ENCODE assay signal across 8 mouse cellular contexts in the genomic region with DNA sequence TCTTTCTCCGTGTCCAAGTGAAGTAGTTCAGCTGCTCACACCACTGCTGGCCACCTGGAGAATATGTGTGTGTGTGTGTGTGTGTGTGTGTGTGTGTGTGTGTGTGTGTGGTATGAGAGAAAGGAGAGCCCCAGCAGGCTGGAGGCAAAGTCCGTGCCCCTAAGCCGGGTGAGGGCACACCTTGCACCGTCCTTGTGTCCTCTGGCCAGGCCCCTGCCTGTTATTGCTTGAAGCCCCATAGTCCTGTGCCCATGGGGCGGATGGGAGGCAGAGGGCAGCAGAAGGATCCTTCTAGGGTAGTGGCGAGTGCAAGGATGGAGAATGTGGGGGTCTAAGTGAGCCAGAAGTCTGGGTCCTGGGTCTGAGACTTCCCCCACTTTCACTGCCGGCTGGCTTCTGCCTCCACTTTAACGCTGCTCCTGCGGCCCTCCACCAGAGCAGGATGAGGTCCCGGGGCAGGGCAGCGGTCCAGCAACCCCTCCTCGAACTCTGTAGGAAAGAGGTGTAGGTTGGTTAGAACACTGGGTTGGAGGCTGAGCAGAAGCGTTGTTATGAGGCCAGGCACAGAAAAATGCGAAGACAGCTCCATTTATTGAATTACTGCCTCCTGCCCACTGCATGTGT. TPM values are rescaled to one million over a fixed set of nuclear protein-coding genes. Genes with fewer than 3 reads are reported as not detected.
DNase-seq lines count a peak whose midpoint lies in the region; ATAC-seq and TF ChIP-seq lines count a peak whose summit lies in the region.

No protein-coding gene starts in this region.

- ATAC-seq in megakaryocyte, adult 5-6 weeks (ENCODE audit: poor library complexity, severe bottlenecking): no peak
- no peak for ATAC-seq in forebrain, embryonic 11.5 days (replicated peaks; ENCODE audit: low FRiP score)
- ATAC-seq in intestine, postnatal 0 days: peak; percentile 12; the same call in 1 of the 2 replicates
- no peak for ATAC-seq in lung, embryonic 16.5 days (ENCODE audit: low read depth)

- 0 out of 2 replicates have a peak overlapping the region, but pooled peaks have one; percentile 21 for H3K4me2 ChIP-seq in forebrain, embryonic 11.5 days (ENCODE audit: low read depth, low read length, severe bottlenecking)
- peak overlapping the region; percentile 70 for H3K4me2 ChIP-seq in intestine, postnatal 0 days (replicated peaks; ENCODE audit: low read depth)
- H3K4me2 ChIP-seq in lung, embryonic 16.5 days (ENCODE audit: low read depth, low read length): peak overlapping the region; percentile 62

- H3K27me3 ChIP-seq in megakaryocyte, embryonic 14.5 days (replicated peaks): no peaks in the 10 kb centered on the region
- peaks cover 49% of the 10 kb centered on the region for H3K27me3 ChIP-seq in forebrain, embryonic 11.5 days (ENCODE audit: control insufficient read depth, insufficient read depth, low read length)
- no peaks in the 10 kb centered on the region; the same call in 1 of the 2 replicates for H3K27me3 ChIP-seq in intestine, postnatal 0 days (replicated peaks; ENCODE audit: control insufficient read depth, insufficient read depth, low read length)
- no peaks in the 10 kb centered on the region for H3K27me3 ChIP-seq in lung, embryonic 16.5 days (ENCODE audit: control insufficient read depth, insufficient read depth, low read depth, low read length)

- DNase-seq in forebrain, embryonic 11.5 days (ENCODE audit: low spot score): no peak
- no peak for DNase-seq in embryo, embryonic 10 days (ENCODE audit: low spot score)
- no peak for DNase-seq in left cerebral cortex, postnatal 25 days (ENCODE audit: low spot score in 2 of 2)
- no peak for DNase-seq in layer of hippocampus, adult 18-20 months (ENCODE audit: low spot score in 2 of 2)

- TF ChIP-seq CTCF in intestine, postnatal 0 days (IDR thresholded peaks at IDR 0.05; ENCODE audit: low read depth): no peak

- H3K27ac ChIP-seq in forebrain, embryonic 11.5 days (ENCODE audit: low read depth, low read length): no peak overlapping the region
- peak overlapping the region; percentile 62 for H3K27ac ChIP-seq in intestine, postnatal 0 days (ENCODE audit: low read depth, low read length)
- peak overlapping the region; percentile 98 for H3K27ac ChIP-seq in lung, embryonic 16.5 days (ENCODE audit: low read length)

- H3K9me3 ChIP-seq in megakaryocyte, embryonic 14.5 days: no peaks in the 10 kb centered on the region
- no peaks in the 10 kb centered on the region for H3K9me3 ChIP-seq in forebrain, embryonic 11.5 days (ENCODE audit: control insufficient read depth, low read length)
- no peaks in the 10 kb centered on the region for H3K9me3 ChIP-seq in intestine, postnatal 0 days (ENCODE audit: control insufficient read depth)
- no peaks in the 10 kb centered on the region for H3K9me3 ChIP-seq in lung, embryonic 16.5 days (ENCODE audit: control insufficient read depth, low read length)

- intact Hi-C loops in left cerebral cortex, postnatal 25 days (cut with DNase I): no loop called here

- WGBS in forebrain, embryonic 11.5 days: 14% methylated on average over 14 of the region's 14 CpGs
- WGBS in intestine, postnatal 0 days: 22% methylated on average over 14 of the region's 14 CpGs
- WGBS in lung, embryonic 16.5 days: 20% methylated on average over 14 of the region's 14 CpGs

- H3K4me3 ChIP-seq in megakaryocyte, embryonic 14.5 days (replicated peaks): peak overlapping the region; percentile 84
- H3K4me3 ChIP-seq in forebrain, embryonic 11.5 days (ENCODE audit: low read depth, low read length): no peak overlapping the region
- H3K4me3 ChIP-seq in intestine, postnatal 0 days (ENCODE audit: low read depth, low read length): peak overlapping the region; percentile 28
- peak overlapping the region; percentile 39 for H3K4me3 ChIP-seq in lung, embryonic 16.5 days (ENCODE audit: low read length)

- no peak overlapping the region; the same call in 1 of the 2 replicates for H3K9ac ChIP-seq in forebrain, embryonic 11.5 days (ENCODE audit: low read length)
- H3K9ac ChIP-seq in intestine, postnatal 0 days (ENCODE audit: low read depth, low read length): 0 out of 2 replicates have a peak overlapping the region, but pooled peaks have one; percentile 27
- peak overlapping the region; percentile 67 for H3K9ac ChIP-seq in lung, embryonic 16.5 days (ENCODE audit: low read length)

- peaks cover 70% of the 10 kb centered on the region for H3K4me1 ChIP-seq in megakaryocyte, embryonic 14.5 days
- peaks cover 17% of the 10 kb centered on the region for H3K4me1 ChIP-seq in forebrain, embryonic 11.5 days (replicated peaks; ENCODE audit: control insufficient read depth, insufficient read depth, low read length)
- H3K4me1 ChIP-seq in intestine, postnatal 0 days (replicated peaks; ENCODE audit: control insufficient read depth, insufficient read depth, low read length): no peaks in the 10 kb centered on the region; the same call in 1 of the 2 replicates
- peaks cover 51% of the 10 kb centered on the region for H3K4me1 ChIP-seq in lung, embryonic 16.5 days (replicated peaks; ENCODE audit: control insufficient read depth, insufficient read depth, low read length)

- peaks cover 81% of the 10 kb centered on the region for H3K36me3 ChIP-seq in megakaryocyte, embryonic 14.5 days (replicated peaks; ENCODE audit: low read length)
- H3K36me3 ChIP-seq in forebrain, embryonic 11.5 days (ENCODE audit: control insufficient read depth, insufficient read depth, low read length): no peaks in the 10 kb centered on the region
- peaks cover 27% of the 10 kb centered on the region for H3K36me3 ChIP-seq in intestine, postnatal 0 days (ENCODE audit: control insufficient read depth, insufficient read depth)
- peaks cover 23% of the 10 kb centered on the region for H3K36me3 ChIP-seq in lung, embryonic 16.5 days (ENCODE audit: control insufficient read depth, insufficient read depth, low read length)

RNA-seq across cellular contexts. Expression of gene Nemp1, which starts 5.3 kb away (rescaled TPM):
- polyA plus RNA-seq in megakaryocyte, embryonic 14.5 days (2012; ENCODE audit: insufficient read depth, low replicate concordance): 1.5 TPM in 1 of 2 replicates, not detected in the other
- 15.2 and 18.4 TPM in 2 replicates for total RNA-seq in megakaryocyte, adult 5-6 weeks (2015)
- total RNA-seq in megakaryocyte, adult 5-6 weeks (2017): 17.0 and 17.5 TPM in 2 replicates
- polyA plus RNA-seq in forebrain, embryonic 11.5 days (2014; fragmentation: Nextera tagmentation; extraction: Ambion mirVana): 12.0 and 12.2 TPM in 2 replicates
- 2.9 and 3.2 TPM in 2 replicates for polyA plus RNA-seq in intestine, postnatal 0 days (2015; fragmentation: Nextera tagmentation; extraction: Ambion mirVana)
- 12.6 and 13.2 TPM in 2 replicates for polyA plus RNA-seq in lung, embryonic 16.5 days (2015; fragmentation: Nextera tagmentation; extraction: Ambion mirVana)
- 1 to 10 TPM; 3.6 to 3.9 TPM for total RNA-seq in left cerebral cortex, postnatal 25 days (2021)
- total RNA-seq in layer of hippocampus, adult 18-20 months (2021): 1 to 10 TPM; 6.6 to 6.7 TPM

RNA-seq across cellular contexts. Expression of gene Nab2, which starts 7.0 kb away (rescaled TPM):
- 19.1 and 21.3 TPM in 2 replicates for polyA plus RNA-seq in megakaryocyte, embryonic 14.5 days (2012; ENCODE audit: insufficient read depth, low replicate concordance)
- 2.0 and 2.6 TPM in 2 replicates for total RNA-seq in megakaryocyte, adult 5-6 weeks (2015)
- 2.3 and 2.4 TPM in 2 replicates for total RNA-seq in megakaryocyte, adult 5-6 weeks (2017)
- polyA plus RNA-seq in forebrain, embryonic 11.5 days (2014; fragmentation: Nextera tagmentation; extraction: Ambion mirVana): 4.9 and 5.5 TPM in 2 replicates
- polyA plus RNA-seq in intestine, postnatal 0 days (2015; fragmentation: Nextera tagmentation; extraction: Ambion mirVana): 3.9 and 4.2 TPM in 2 replicates
- 16.2 and 17.9 TPM in 2 replicates for polyA plus RNA-seq in lung, embryonic 16.5 days (2015; fragmentation: Nextera tagmentation; extraction: Ambion mirVana)
- total RNA-seq in left cerebral cortex, postnatal 25 days (2021): 10 to 100 TPM; 40.2 to 43.9 TPM
- total RNA-seq in layer of hippocampus, adult 18-20 months (2021): 10 to 100 TPM; 54.8 to 55.6 TPM

RNA-seq across cellular contexts. Expression of gene Stat6, which starts 18.6 kb away (rescaled TPM):
- polyA plus RNA-seq in megakaryocyte, embryonic 14.5 days (2012; ENCODE audit: insufficient read depth, low replicate concordance): 33.8 and 70.6 TPM in 2 replicates
- 82.5 and 89.6 TPM in 2 replicates for total RNA-seq in megakaryocyte, adult 5-6 weeks (2015)
- 120 and 128 TPM in 2 replicates for total RNA-seq in megakaryocyte, adult 5-6 weeks (2017)
- 6.8 and 7.8 TPM in 2 replicates for polyA plus RNA-seq in forebrain, embryonic 11.5 days (2014; fragmentation: Nextera tagmentation; extraction: Ambion mirVana)
- polyA plus RNA-seq in intestine, postnatal 0 days (2015; fragmentation: Nextera tagmentation; extraction: Ambion mirVana): 27.1 and 29.2 TPM in 2 replicates
- polyA plus RNA-seq in lung, embryonic 16.5 days (2015; fragmentation: Nextera tagmentation; extraction: Ambion mirVana): 47.4 and 49.2 TPM in 2 replicates
- total RNA-seq in left cerebral cortex, postnatal 25 days (2021): 10 to 100 TPM in 1 of 2 experiments, 1 to 10 TPM in 1; 8.8 to 10.2 TPM
- 1 to 10 TPM; 5.7 to 7.3 TPM for total RNA-seq in layer of hippocampus, adult 18-20 months (2021)

RNA-seq across cellular contexts. Expression of gene Lrp1, which starts 40.5 kb away (rescaled TPM):
- 10.2 and 208 TPM in 2 replicates for polyA plus RNA-seq in megakaryocyte, embryonic 14.5 days (2012; ENCODE audit: insufficient read depth, low replicate concordance)
- total RNA-seq in megakaryocyte, adult 5-6 weeks (2015): 85.5 and 104 TPM in 2 replicates
- total RNA-seq in megakaryocyte, adult 5-6 weeks (2017): 62.4 and 72.2 TPM in 2 replicates
- polyA plus RNA-seq in forebrain, embryonic 11.5 days (2014; fragmentation: Nextera tagmentation; extraction: Ambion mirVana): 71.2 and 75.0 TPM in 2 replicates
- polyA plus RNA-seq in intestine, postnatal 0 days (2015; fragmentation: Nextera tagmentation; extraction: Ambion mirVana): 28.9 and 33.4 TPM in 2 replicates
- 78.9 and 83.6 TPM in 2 replicates for polyA plus RNA-seq in lung, embryonic 16.5 days (2015; fragmentation: Nextera tagmentation; extraction: Ambion mirVana)
- 100 to 1,000 TPM; 277 to 285 TPM for total RNA-seq in left cerebral cortex, postnatal 25 days (2021)
- 100 to 1,000 TPM; 284 to 294 TPM for total RNA-seq in layer of hippocampus, adult 18-20 months (2021)

RNA-seq across cellular contexts. Expression of gene Myo1a, which starts 43.6 kb away (rescaled TPM):
- 0.04 TPM in 1 of 2 replicates, not detected in the other for polyA plus RNA-seq in megakaryocyte, embryonic 14.5 days (2012; ENCODE audit: insufficient read depth, low replicate concordance)
- total RNA-seq in megakaryocyte, adult 5-6 weeks (2015): 0.16 TPM in 1 of 2 replicates, not detected in the other
- 0.20 TPM in 1 of 2 replicates, not detected in the other for total RNA-seq in megakaryocyte, adult 5-6 weeks (2017)
- polyA plus RNA-seq in forebrain, embryonic 11.5 days (2014; fragmentation: Nextera tagmentation; extraction: Ambion mirVana): 0.40 and 0.51 TPM in 2 replicates
- polyA plus RNA-seq in intestine, postnatal 0 days (2015; fragmentation: Nextera tagmentation; extraction: Ambion mirVana): 73.8 and 80.3 TPM in 2 replicates
- polyA plus RNA-seq in lung, embryonic 16.5 days (2015; fragmentation: Nextera tagmentation; extraction: Ambion mirVana): 0.19 and 0.39 TPM in 2 replicates
- 1 to 10 TPM in 1 of 2 experiments, under 1 TPM in 1; 0.39 to 1.1 TPM for total RNA-seq in left cerebral cortex, postnatal 25 days (2021)
- 1 to 10 TPM in 1 of 2 experiments, under 1 TPM in 1; 0.79 to 1.7 TPM for total RNA-seq in layer of hippocampus, adult 18-20 months (2021)
